8 mouse cellular contexts compared by ENCODE assay signal in genomic region chr11:97840991-97841661, GRCm38 (mm10). TPM values are rescaled to one million over a fixed set of nuclear protein-coding genes. Genes with fewer than 3 reads are reported as not detected.
DNase-seq lines count a peak whose midpoint lies in the region; ATAC-seq and TF ChIP-seq lines count a peak whose summit lies in the region.

No protein-coding gene starts in this region.

- no peak for TF ChIP-seq CTCF in liver, embryonic 14.5 days (IDR thresholded peaks at IDR 0.05; ENCODE audit: low read depth)

- H3K4me2 ChIP-seq in forebrain, embryonic 16.5 days (ENCODE audit: low read length), result peak overlapping the region; percentile 62
- peak overlapping the region; percentile 77 for H3K4me2 ChIP-seq in liver, embryonic 14.5 days (ENCODE audit: low read depth)
- peak overlapping the region; percentile 73 for H3K4me2 ChIP-seq in neural tube, embryonic 14.5 days (ENCODE audit: low read depth, low read length)

- peak overlapping the region; percentile 56 for H3K4me3 ChIP-seq in forebrain, embryonic 16.5 days (replicated peaks; ENCODE audit: low read length)
- H3K4me3 ChIP-seq in liver, embryonic 14.5 days (ENCODE audit: insufficient read depth in 1 of 2, low read depth in 2 of 2, low read length in 2 of 2), result peak overlapping the region; percentile 53 to 69
- peak overlapping the region; percentile 36 for H3K4me3 ChIP-seq in neural tube, embryonic 14.5 days (ENCODE audit: low read depth, low read length)

- H3K27me3 ChIP-seq in forebrain, embryonic 16.5 days (replicated peaks; ENCODE audit: control insufficient read depth, insufficient read depth, low read length), result no peaks in the 10 kb centered on the region
- no peaks in the 10 kb centered on the region for H3K27me3 ChIP-seq in liver, embryonic 14.5 days (ENCODE audit: control insufficient read depth, insufficient read depth, low read length)
- H3K27me3 ChIP-seq in neural tube, embryonic 14.5 days (ENCODE audit: control insufficient read depth, insufficient read depth, low read length), result no peaks in the 10 kb centered on the region

- intact Hi-C loops in heart, postnatal 25 days (cut with DNase I), result loop anchor here (2.0 to 5.0 kb wide), 2 partner anchors 40 to 41 kb away; partner anchors contain the start of gene Fbxo47

- H3K27ac ChIP-seq in forebrain, embryonic 16.5 days (ENCODE audit: low read length), result peak overlapping the region; percentile 87
- H3K27ac ChIP-seq in liver, embryonic 14.5 days, result no peak overlapping the region
- peak overlapping the region; percentile 76 for H3K27ac ChIP-seq in neural tube, embryonic 14.5 days (ENCODE audit: low read depth, low read length)

- peak overlapping the region; percentile 71 for H3K9ac ChIP-seq in forebrain, embryonic 16.5 days (replicated peaks; ENCODE audit: low read depth, low read length)
- H3K9ac ChIP-seq in liver, embryonic 14.5 days (replicated peaks), result peak overlapping the region; percentile 43
- H3K9ac ChIP-seq in neural tube, embryonic 14.5 days (replicated peaks; ENCODE audit: low read depth, low read length), result peak overlapping the region; percentile 48

- no peak for TF ChIP-seq EP300 in liver, embryonic 14.5 days (IDR thresholded peaks at IDR 0.05; ENCODE audit: low read depth)

- peaks cover 3% of the 10 kb centered on the region; the same call in 1 of the 2 replicates for H3K36me3 ChIP-seq in forebrain, embryonic 16.5 days (ENCODE audit: control insufficient read depth, insufficient read depth)
- H3K36me3 ChIP-seq in liver, embryonic 14.5 days (replicated peaks; ENCODE audit: control insufficient read depth, insufficient read depth, low read depth), result no peaks in the 10 kb centered on the region
- H3K36me3 ChIP-seq in neural tube, embryonic 14.5 days (ENCODE audit: control insufficient read depth, insufficient read depth, low read length), result peaks cover 9% of the 10 kb centered on the region; the same call in 1 of the 2 replicates

- ATAC-seq in forebrain, embryonic 16.5 days, result peak; percentile 96
- ATAC-seq in liver, embryonic 14.5 days (ENCODE audit: insufficient read depth), result peak; percentile 48; the same call in 1 of the 2 replicates
- peak; percentile 93 for ATAC-seq in neural tube, embryonic 14.5 days (ENCODE audit: low read depth)

- peaks cover 14% of the 10 kb centered on the region for H3K4me1 ChIP-seq in forebrain, embryonic 16.5 days (replicated peaks; ENCODE audit: control insufficient read depth, insufficient read depth, low read length)
- H3K4me1 ChIP-seq in liver, embryonic 14.5 days (replicated peaks; ENCODE audit: control insufficient read depth in 2 of 2, insufficient read depth in 2 of 2, low read length in 1 of 2), result peaks cover 3 to 13% of the 10 kb centered on the region in 2 experiments; a peak in 3 of 4 replicates
- peaks cover 7% of the 10 kb centered on the region for H3K4me1 ChIP-seq in neural tube, embryonic 14.5 days (ENCODE audit: control insufficient read depth, insufficient read depth, low read length)

- peak; percentile 94 for DNase-seq in Muller cell, postnatal 12 days (ENCODE audit: inconsistent ontology term)
- DNase-seq in cerebellum, adult 11-12 months, result peak; percentile 95
- DNase-seq in heart, postnatal 25 days (ENCODE audit: low spot score), result peak; percentile 58
- peak; percentile 68 to 81 for DNase-seq in kidney, postnatal 4 days
- DNase-seq in liver, embryonic 14.5 days (ENCODE audit: low read depth in 3 of 3, low spot score in 3 of 3), result peak in 1 of 3 experiments; percentile 41
- peak; percentile 71 for DNase-seq in thymus, postnatal 25 days

- H3K9me3 ChIP-seq in forebrain, embryonic 16.5 days (ENCODE audit: control insufficient read depth, low read length), result no peaks in the 10 kb centered on the region
- no peaks in the 10 kb centered on the region for H3K9me3 ChIP-seq in liver, embryonic 14.5 days (ENCODE audit: control insufficient read depth, low read length)
- no peaks in the 10 kb centered on the region for H3K9me3 ChIP-seq in neural tube, embryonic 14.5 days (ENCODE audit: control insufficient read depth, low read length)

- WGBS in forebrain, embryonic 16.5 days, result under 1% methylated on average over 22 of the region's 22 CpGs
- WGBS in liver, embryonic 14.5 days (ENCODE audit: insufficient replicate concordance), result 8% methylated on average over 22 of the region's 22 CpGs
- WGBS in neural tube, embryonic 14.5 days, result under 1% methylated on average over 22 of the region's 22 CpGs

RNA-seq across cellular contexts. Expression of gene B230217C12Rik, which starts 0.5 kb away (rescaled TPM):
- polyA plus RNA-seq in forebrain, embryonic 16.5 days (2015; fragmentation: Nextera tagmentation; extraction: Ambion mirVana), result 21.1 and 24.1 TPM in 2 replicates
- total RNA-seq in heart, postnatal 25 days (2021), result under 1 TPM; 0.83 to 0.87 TPM
- 0.60 and 0.81 TPM in 2 replicates for polyA plus RNA-seq in liver, embryonic 14.5 days (2012; rRNA removed)
- polyA plus RNA-seq in liver, embryonic 14.5 days (2014; fragmentation: Nextera tagmentation; extraction: Ambion mirVana), result 0.19 and 0.63 TPM in 2 replicates
- polyA plus RNA-seq in neural tube, embryonic 14.5 days (2014; fragmentation: Nextera tagmentation; extraction: Ambion mirVana), result 39.8 and 53.5 TPM in 2 replicates

RNA-seq across cellular contexts. Expression of gene Lasp1, which starts 42.3 kb away (rescaled TPM):
- 140 and 159 TPM in 2 replicates for polyA plus RNA-seq in forebrain, embryonic 16.5 days (2015; fragmentation: Nextera tagmentation; extraction: Ambion mirVana)
- 10 to 100 TPM; 41.3 to 46.2 TPM for total RNA-seq in heart, postnatal 25 days (2021)
- 19.1 and 19.5 TPM in 2 replicates for polyA plus RNA-seq in liver, embryonic 14.5 days (2012; rRNA removed)
- 15.5 and 20.3 TPM in 2 replicates for polyA plus RNA-seq in liver, embryonic 14.5 days (2014; fragmentation: Nextera tagmentation; extraction: Ambion mirVana)
- 82.9 and 99.8 TPM in 2 replicates for polyA plus RNA-seq in neural tube, embryonic 14.5 days (2014; fragmentation: Nextera tagmentation; extraction: Ambion mirVana)

RNA-seq across cellular contexts. Expression of gene Fbxo47, which starts 42.8 kb away (rescaled TPM):
- 0.63 and 0.68 TPM in 2 replicates for polyA plus RNA-seq in forebrain, embryonic 16.5 days (2015; fragmentation: Nextera tagmentation; extraction: Ambion mirVana)
- total RNA-seq in heart, postnatal 25 days (2021), result under 1 TPM in 1 of 2 experiments, not detected in 1; 0.11 TPM
- polyA plus RNA-seq in liver, embryonic 14.5 days (2012; rRNA removed), result 0.17 and 0.30 TPM in 2 replicates
- 0.28 and 0.51 TPM in 2 replicates for polyA plus RNA-seq in liver, embryonic 14.5 days (2014; fragmentation: Nextera tagmentation; extraction: Ambion mirVana)
- 0.63 and 1.5 TPM in 2 replicates for polyA plus RNA-seq in neural tube, embryonic 14.5 days (2014; fragmentation: Nextera tagmentation; extraction: Ambion mirVana)

RNA-seq across cellular contexts. Expression of gene Rpl23, which starts 58.9 kb away (rescaled TPM):
- polyA plus RNA-seq in forebrain, embryonic 16.5 days (2015; fragmentation: Nextera tagmentation; extraction: Ambion mirVana), result 298 and 306 TPM in 2 replicates
- 100 to 1,000 TPM; 454 to 515 TPM for total RNA-seq in heart, postnatal 25 days (2021)
- 229 and 484 TPM in 2 replicates for polyA plus RNA-seq in liver, embryonic 14.5 days (2012; rRNA removed)
- polyA plus RNA-seq in liver, embryonic 14.5 days (2014; fragmentation: Nextera tagmentation; extraction: Ambion mirVana), result 485 and 502 TPM in 2 replicates
- polyA plus RNA-seq in neural tube, embryonic 14.5 days (2014; fragmentation: Nextera tagmentation; extraction: Ambion mirVana), result 347 and 366 TPM in 2 replicates

Comparison
In these comparisons a context has a peak if more than half of its experiments do, and no peak if none do; other contexts are left out.
1. RNA of gene B230217C12Rik, which starts 0.5 kb away (polyA plus RNA-seq): 39.8 to 53.5 TPM in neural tube, embryonic 14.5 days and 21.1 to 24.1 TPM in forebrain, embryonic 16.5 days; 0.19 to 0.81 TPM in liver, embryonic 14.5 days; every median in the first group is over 10 times any median in the second.
2. Peak in every context shown above with its lines, with median percentiles within 50 percentile points of each other: ATAC-seq, H3K4me2 ChIP-seq, H3K4me3 ChIP-seq and H3K9ac ChIP-seq.